Mouse (Mus musculus) A20 (cell line): ENCODE measurements around the gene Elmo2.

ENCODE experiments used
- DNase-seq: peaks from one replicate; pipeline ENCODE4 v3.0.0-alpha.2; 2011; ENCODE audit warnings: low read depth, low spot score

Gene Elmo2

GRCm38 (mm10) chr2:165326304-165327190, at the start of gene Elmo2:
Gene Elmo2, minus strand, starts transcription at chr2:165326479.
- peak; percentile 98 for DNase-seq

GRCm38 (mm10) chr2:165376001-165376400, 49.7 kb upstream of the Elmo2 start:
- no peak for DNase-seq

GRCm38 (mm10) chr2:165375478-165375877, 49.2 kb upstream of the Elmo2 start:
- DNase-seq: no peak

GRCm38 (mm10) chr2:165371066-165371465, 44.8 kb upstream of the Elmo2 start:
- DNase-seq: peak; percentile 27

GRCm38 (mm10) chr2:165370348-165370747, 44.1 kb upstream of the Elmo2 start:
- DNase-seq: no peak

GRCm38 (mm10) chr2:165368496-165368895, 42.2 kb upstream of the Elmo2 start, which contains the start of gene Zfp663:
Gene Zfp663, minus strand, starts transcription at chr2:165368729.
- no peak for DNase-seq

GRCm38 (mm10) chr2:165367868-165368439, 41.7 kb upstream of the Elmo2 start:
- DNase-seq: no peak

GRCm38 (mm10) chr2:165367047-165367520, 40.8 kb upstream of the Elmo2 start:
- DNase-seq: peak; percentile 72

GRCm38 (mm10) chr2:165364334-165365091, 38.2 kb upstream of the Elmo2 start:
- DNase-seq: peak; percentile 66

GRCm38 (mm10) chr2:165363282-165363681, 37.0 kb upstream of the Elmo2 start:
- no peak for DNase-seq

- DNase-seq: peak; percentile 81
Measured at GRCm38 (mm10) chr2:165360861-165361260, 34.6 kb upstream of the Elmo2 start.

- DNase-seq: no peak
Measured at GRCm38 (mm10) chr2:165351828-165352513, 25.7 kb upstream of the Elmo2 start.

- no peak for DNase-seq
Measured at GRCm38 (mm10) chr2:165349466-165349865, 23.2 kb upstream of the Elmo2 start.

- DNase-seq: no peak
Measured at GRCm38 (mm10) chr2:165346180-165346579, 19.9 kb upstream of the Elmo2 start.

GRCm38 (mm10) chr2:165337191-165337590, 10.9 kb upstream of the Elmo2 start:
- DNase-seq: peak; percentile 51

- DNase-seq: peak; percentile 63
Measured at GRCm38 (mm10) chr2:165332610-165333210, 6.4 kb upstream of the Elmo2 start.

GRCm38 (mm10) chr2:165329703-165330102, 3.4 kb upstream of the Elmo2 start:
- no peak for DNase-seq

- no peak for DNase-seq
Measured at GRCm38 (mm10) chr2:165328746-165329145, 2.5 kb upstream of the Elmo2 start.

- no peak for DNase-seq
Measured at GRCm38 (mm10) chr2:165327386-165327785, 1.1 kb upstream of the Elmo2 start.

- DNase-seq: no peak
Measured at GRCm38 (mm10) chr2:165325521-165326303, 567 bp downstream of the Elmo2 start.
